Mouse (Mus musculus) olfactory bulb, adult 2 months (tissue): ENCODE measurements around the gene Sf3b4. TPM values are rescaled to one million over a fixed set of nuclear protein-coding genes. Genes with fewer than 3 reads are reported as not detected.

ENCODE experiments used
- H3K27ac ChIP-seq: fragments of 200-500 bp; 2 replicates; pipeline ENCODE4 v1.5.1; 2012; ENCODE audit warnings: low read depth, low read length; ENCODE audit not compliant: insufficient read depth
- H3K4me1 ChIP-seq: fragments of 200-500 bp; 2 replicates; pipeline ENCODE4 v1.6.1; 2012; ENCODE audit warnings: low read length; ENCODE audit not compliant: control insufficient read depth, insufficient read depth
- H3K4me3 ChIP-seq: fragments of 200-500 bp; 2 replicates; pipeline ENCODE4 v1.5.1; 2012; ENCODE audit warnings: mild to moderate bottlenecking, low read depth, low read length, moderate library complexity; ENCODE audit not compliant: insufficient read depth
- CTCF ChIP-seq: fragments of 200-500 bp; IDR thresholded peaks from 2 replicates; pipeline ENCODE4 v1.5.1; 2012; ENCODE audit warnings: low read depth, mild to moderate bottlenecking, low read length, moderate library complexity; ENCODE audit not compliant: insufficient read depth
- POLR2A ChIP-seq: fragments of 200-500 bp; IDR thresholded peaks from 2 replicates; pipeline ENCODE4 v1.6.1; 2012; ENCODE audit warnings: mild to moderate bottlenecking, low read depth, low read length, moderate library complexity; ENCODE audit not compliant: insufficient read depth
- WGBS: fragments of 180-500 bp; shearing (Covaris S2); methylation state at CpG from one replicate; pipeline ENCODE4 v1.1.7; 2018; 5-methylcytosine and 5-hydroxymethylcytosine counted together
- polyA plus RNA-seq: library from polyadenylated mRNA; stranded (reverse); fragments of >200 nt; gene quantifications from 2 replicates; pipeline ENCODE4 v1.2.4, GENCODE M21; 2012; ENCODE audit warnings: low replicate concordance; ENCODE audit not compliant: missing spikeins, insufficient read depth, insufficient read length

Gene Sf3b4
- polyA plus RNA-seq = not detected in 2 replicates

GRCm38 (mm10) chr3:96172197-96173178 is at the start of gene Sf3b4:
Sf3b4 (plus strand) TSS chr3:96172332.
- Histone ChIP-seq H3K4me1 (peaks cover 29% of the 10 kb centered on the region), H3K4me3 (peak within 1 kb of the TSS; percentile 68), H3K27ac (peak within 1 kb of the TSS; percentile 94)
- under 1% methylated on average over 58 of the region's 58 CpGs for WGBS
- TF ChIP-seq POLR2A = peak; percentile 86
- no peak for TF ChIP-seq CTCF

- no peaks in the 10 kb centered on the region for H3K4me1 ChIP-seq
- H3K27ac ChIP-seq = no peak overlapping the region
- no peak for TF ChIP-seq CTCF
- TF ChIP-seq POLR2A = no peak
- no peak overlapping the region for H3K4me3 ChIP-seq
- 84% methylated on average over 5 of the region's 5 CpGs for WGBS
Measured at GRCm38 (mm10) chr3:96124235-96124634, 47.9 kb upstream of the Sf3b4 start.

DNA sequence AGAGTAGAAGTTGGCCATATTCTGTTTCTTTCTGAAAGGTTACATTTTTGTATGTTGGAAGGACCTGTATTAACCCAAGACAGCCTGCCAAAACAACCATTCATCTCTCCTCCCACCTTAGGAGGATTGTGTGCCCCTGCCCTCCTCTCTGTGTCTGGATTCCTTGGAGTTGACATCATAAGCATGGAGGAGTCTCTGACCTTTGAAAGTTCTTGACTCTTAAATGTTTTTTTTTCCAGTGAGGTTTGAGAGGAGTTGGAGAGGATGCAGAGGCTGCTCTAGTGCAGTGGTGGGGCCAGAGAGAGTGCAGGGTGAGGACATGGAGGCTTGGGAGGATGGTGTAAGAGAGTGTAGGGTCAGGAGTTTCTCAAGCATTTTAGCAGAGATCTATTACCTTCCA is 44.0 kb upstream of the Sf3b4 start:
- Histone ChIP-seq H3K4me1 (no peaks in the 10 kb centered on the region), H3K4me3 (no peak overlapping the region), H3K27ac (no peak overlapping the region)
- no peak for TF ChIP-seq POLR2A
- TF ChIP-seq CTCF = no peak

DNA sequence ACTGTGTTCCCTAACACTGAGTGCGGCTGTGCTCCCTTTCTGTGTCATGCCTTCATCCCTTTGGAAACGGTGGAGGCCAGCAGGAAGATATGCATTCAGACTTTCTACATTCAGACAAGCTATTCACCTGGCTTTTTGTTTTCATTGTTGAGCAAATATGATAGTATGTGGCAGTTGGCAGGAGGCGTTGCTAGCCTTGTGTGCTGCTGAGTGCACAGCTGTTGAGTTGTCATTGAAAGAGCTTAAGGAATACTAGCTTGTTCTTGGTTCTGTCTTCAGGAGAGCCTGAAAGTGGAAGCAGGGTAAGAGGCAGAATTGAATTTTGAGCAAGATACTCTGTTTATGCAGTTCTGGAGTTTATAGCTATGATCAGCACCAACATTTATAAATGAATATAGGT is 39.7 kb upstream of the Sf3b4 start:
- 71% methylated on average over 3 of the region's 3 CpGs for WGBS
- Histone ChIP-seq H3K27ac (no peak overlapping the region), H3K4me3 (no peak overlapping the region), H3K4me1 (no peaks in the 10 kb centered on the region)
- TF ChIP-seq CTCF (no peak), POLR2A (no peak)

DNA sequence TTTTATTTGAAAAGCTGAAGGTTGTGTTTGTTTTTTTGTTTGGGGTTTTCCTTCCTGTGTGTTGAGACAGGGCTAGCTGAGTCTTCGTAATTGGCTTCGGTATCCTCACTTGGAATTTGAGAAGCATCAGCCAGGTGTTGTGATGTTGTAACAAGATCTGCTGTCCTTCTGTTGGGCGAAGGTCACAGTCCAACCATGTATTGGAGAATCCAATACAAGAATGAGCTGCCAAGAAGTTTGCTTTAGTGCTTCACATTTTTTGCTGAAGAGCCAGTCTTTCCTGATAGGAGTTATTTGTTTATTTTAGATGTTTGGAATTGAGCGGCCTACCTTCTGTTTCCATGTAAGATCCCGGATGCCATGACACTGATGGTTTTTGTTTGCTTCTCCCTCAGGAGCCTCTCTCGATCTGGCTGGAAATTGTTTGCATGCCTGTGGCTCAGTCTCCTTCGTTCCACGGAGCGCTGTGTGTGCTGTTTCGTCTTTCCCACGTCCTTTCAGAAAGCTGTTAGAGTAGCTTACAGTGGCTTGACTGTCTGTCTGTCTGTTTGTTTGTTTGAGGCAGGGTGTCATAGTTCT is 38.7 kb upstream of the Sf3b4 start:
- 71% methylated on average over 11 of the region's 11 CpGs for WGBS
- TF ChIP-seq CTCF = no peak
- TF ChIP-seq POLR2A = no peak
- no peak overlapping the region for H3K27ac ChIP-seq
- H3K4me1 ChIP-seq = no peaks in the 10 kb centered on the region
- no peak overlapping the region for H3K4me3 ChIP-seq

GRCm38 (mm10) chr3:96135011-96135410 is 37.1 kb upstream of the Sf3b4 start:
- H3K4me3 ChIP-seq = no peak overlapping the region
- H3K27ac ChIP-seq = no peak overlapping the region
- no peaks in the 10 kb centered on the region for H3K4me1 ChIP-seq
- TF ChIP-seq CTCF (no peak), POLR2A (no peak)
- WGBS = 75% methylated on average over 3 of the region's 3 CpGs

DNA sequence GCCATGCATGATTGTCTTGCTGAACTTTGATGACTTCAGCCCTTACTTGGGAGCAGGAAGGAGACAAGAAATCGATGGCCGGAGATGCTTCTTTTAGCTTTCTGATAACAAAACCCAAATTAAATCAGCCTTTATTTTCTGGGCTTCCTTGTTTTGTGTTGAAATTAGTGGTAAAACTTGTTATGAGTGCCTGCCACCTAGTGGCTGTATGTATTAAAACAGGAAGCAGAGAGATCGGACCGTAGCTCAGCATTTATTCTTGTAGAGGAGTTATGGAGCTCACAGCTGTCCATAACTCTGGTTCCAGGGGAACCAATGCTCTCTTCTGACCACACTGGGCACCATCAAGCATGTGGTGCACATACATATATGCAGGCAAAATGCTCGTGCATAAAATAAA is 24.2 kb upstream of the Sf3b4 start:
- TF ChIP-seq CTCF (no peak), POLR2A (no peak)
- Histone ChIP-seq H3K27ac (no peak overlapping the region), H3K4me3 (no peak overlapping the region), H3K4me1 (peaks cover 6% of the 10 kb centered on the region)
- 6% methylated on average over 5 of the region's 5 CpGs for WGBS

- H3K27ac ChIP-seq = no peak overlapping the region
Measured at GRCm38 (mm10) chr3:96151836-96152235, 20.3 kb upstream of the Sf3b4 start.

GRCm38 (mm10) chr3:96152611-96153010 is 19.5 kb upstream of the Sf3b4 start:
- peak overlapping the region; percentile 52 for H3K27ac ChIP-seq
- 49% methylated on average over 5 of the region's 5 CpGs for WGBS
- no peak overlapping the region for H3K4me3 ChIP-seq
- H3K4me1 ChIP-seq = peaks cover 13% of the 10 kb centered on the region
- TF ChIP-seq POLR2A (no peak), CTCF (no peak)

More at GRCm38 (mm10) chr3:96151836-96152235, 20.3 kb upstream of the Sf3b4 start:
- Histone ChIP-seq H3K4me3 (no peak overlapping the region), H3K4me1 (peaks cover 13% of the 10 kb centered on the region)
- WGBS = 71% methylated on average over 7 of the region's 7 CpGs
- TF ChIP-seq CTCF (no peak), POLR2A (no peak)
